Mouse (Mus musculus): ENCODE results near the gene Aff1.

DNA sequence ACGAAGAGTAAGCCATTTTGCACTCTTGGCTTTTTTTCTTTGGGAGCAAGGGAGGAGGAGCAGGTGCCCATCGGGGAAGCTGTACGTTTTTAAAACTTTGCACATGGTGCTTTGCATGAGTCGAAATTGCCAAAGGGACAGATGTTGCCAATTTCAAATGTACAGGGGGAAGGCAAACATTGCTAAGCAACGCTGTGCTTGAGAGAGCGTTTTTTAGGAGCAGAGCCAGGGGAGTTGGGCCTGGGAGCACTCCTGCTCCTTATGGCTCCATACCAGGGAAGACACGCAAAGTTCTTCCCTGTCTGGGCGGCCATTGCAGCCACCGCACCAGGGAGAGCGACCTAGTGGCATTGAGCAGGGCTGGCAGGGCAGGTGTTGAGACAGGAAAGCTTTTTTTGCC is 105.6 kb downstream of the Aff1 start:
- TF ChIP-seq CTCF (IDR thresholded peaks at IDR 0.05; ENCODE audit: low read depth) = no peak
- no peak for TF ChIP-seq EP300 (IDR thresholded peaks at IDR 0.05; ENCODE audit: low read depth)
